In the genomic region with DNA sequence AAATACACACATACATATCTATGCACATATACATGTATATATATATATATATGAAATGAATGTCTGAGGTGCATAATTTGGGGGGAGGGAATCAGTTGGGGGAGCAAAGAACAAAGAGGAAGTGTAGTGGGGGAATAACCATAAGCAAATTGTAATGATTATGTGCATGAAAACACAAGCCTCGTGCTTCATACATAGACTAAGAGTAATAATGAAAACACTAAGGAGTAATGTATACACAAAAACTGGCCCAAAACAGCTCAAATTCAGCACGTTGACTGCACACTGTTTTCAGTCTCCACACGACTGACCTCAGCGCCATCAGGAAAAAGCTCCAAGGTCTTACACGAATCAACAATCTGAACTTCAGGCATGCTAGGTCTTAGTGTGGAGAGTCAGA, we compare ENCODE assay signal across 18 mouse cellular contexts. TPM values are rescaled to one million over a fixed set of nuclear protein-coding genes. Genes with fewer than 3 reads are reported as not detected.
"Had no signal": no experiment of that assay in that cellular context is flagged by ENCODE, and none has a peak within 500 bp of the region (broad histone marks: within the 10 kb centered on the region; RNA-seq: fewer than 3 reads in every experiment).

No protein-coding gene starts in this region.

- DNase-seq: liver, embryonic 13.5 days; liver, postnatal 0 days; lung, adult 2 months; lung, postnatal 14 days; lung, postnatal 36 days; right cerebral cortex, adult 18-20 months; right cerebral cortex, postnatal 25 days; right cerebral cortex, postnatal 4 days; spleen, adult 18-20 months; thymus, adult 2 months; thymus, postnatal 25 days; thymus, postnatal 4 days had no signal

- ATAC-seq: liver, postnatal 0 days; lung, postnatal 0 days; midbrain, embryonic 13.5 days; midbrain, embryonic 15.5 days had no signal

RNA-seq across cellular contexts. Expression of gene Figla, which starts 39.7 kb away (rescaled TPM):
- total RNA-seq: megakaryocyte progenitor cell, adult 5-6 weeks; midbrain, postnatal 0 days; monocyte, adult 5-6 weeks had no signal

RNA-seq across cellular contexts. Expression of gene Add2, which starts 52.2 kb away (rescaled TPM):
- total RNA-seq: monocyte, adult 5-6 weeks had no signal
